ENCODE assay signal across 23 mouse cellular contexts in genomic region chr7:67304937-67305336, GRCm38 (mm10).
DNase-seq lines count a peak whose midpoint lies in the region; ATAC-seq and TF ChIP-seq lines count a peak whose summit lies in the region.
"Had no signal": no experiment of that assay in that cellular context is flagged by ENCODE, and none has a peak within 500 bp of the region (broad histone marks: within the 10 kb centered on the region; RNA-seq: fewer than 3 reads in every experiment).

No protein-coding gene starts in this region.

- H3K27me3 ChIP-seq in heart, embryonic 10.5 days (ENCODE audit: insufficient read depth, poor library complexity, severe bottlenecking), result no peaks in the 10 kb centered on the region
- H3K27me3 ChIP-seq in lung, postnatal 0 days (replicated peaks; ENCODE audit: insufficient read depth, low read length), result no peaks in the 10 kb centered on the region
- H3K27me3 ChIP-seq: embryonic facial prominence, embryonic 12.5 days; forebrain, embryonic 12.5 days; Patski had no signal

- no peak overlapping the region for H3K4me2 ChIP-seq in lung, postnatal 0 days (replicated peaks; ENCODE audit: low read depth, low read length)
- H3K4me2 ChIP-seq: embryonic facial prominence, embryonic 12.5 days; forebrain, embryonic 12.5 days had no signal

- WGBS in heart, embryonic 10.5 days, result 64% methylated on average over 3 of the region's 3 CpGs
- WGBS in lung, postnatal 0 days, result 35% methylated on average over 3 of the region's 3 CpGs

- DNase-seq in heart, adult 11 months, result peak; percentile 73
- no peak for DNase-seq in heart, embryonic 10.5 days (ENCODE audit: low spot score)
- peak; percentile 12 for DNase-seq in lung, postnatal 0 days (ENCODE audit: low spot score)
- no peak for DNase-seq in lung, postnatal 10 days
- DNase-seq in 416B (ENCODE audit: low read depth), result peak; percentile 72
- DNase-seq in induced T-regulatory cell, adult 2 months (ENCODE audit: low read depth), result peak; percentile 29
- no peak for DNase-seq in left cerebral cortex, postnatal 14 days (ENCODE audit: low spot score in 2 of 2)
- DNase-seq: adrenal gland, adult 8-10 months; adrenal gland, postnatal 14 days; adrenal gland, postnatal 36 days; cerebellum, adult 11-12 months; cerebellum, adult 2 months; cerebellum, adult 9-10 months; cerebellum, postnatal 10 days; cerebellum, postnatal 25 days had no signal

- H3K4me3 ChIP-seq in heart, embryonic 10.5 days, result no peak overlapping the region
- H3K4me3 ChIP-seq in lung, postnatal 0 days (ENCODE audit: low read depth, low read length), result no peak overlapping the region
- H3K4me3 ChIP-seq: embryonic facial prominence, embryonic 10.5 days; embryonic facial prominence, embryonic 12.5 days; forebrain, embryonic 12.5 days had no signal

- TF ChIP-seq EP300 in lung, postnatal 0 days (IDR thresholded peaks at IDR 0.05), result no peak

- no peaks in the 10 kb centered on the region for H3K4me1 ChIP-seq in heart, embryonic 10.5 days
- no peaks in the 10 kb centered on the region for H3K4me1 ChIP-seq in lung, postnatal 0 days (ENCODE audit: insufficient read depth, low read depth, low read length)
- H3K4me1 ChIP-seq: embryonic facial prominence, embryonic 10.5 days; embryonic facial prominence, embryonic 12.5 days; forebrain, embryonic 12.5 days had no signal

- no peak overlapping the region for H3K9ac ChIP-seq in lung, postnatal 0 days (replicated peaks; ENCODE audit: low read depth)
- H3K9ac ChIP-seq: embryonic facial prominence, embryonic 12.5 days; forebrain, embryonic 12.5 days had no signal

- ATAC-seq in lung, postnatal 0 days, result no peak
- ATAC-seq: activated CD4-positive, CD25-positive, alpha-beta regulatory T cell, adult 4 months; forebrain, embryonic 14.5 days; forebrain, embryonic 16.5 days; Patski had no signal

- H3K36me3 ChIP-seq in heart, embryonic 10.5 days, result peaks cover 7% of the 10 kb centered on the region; the same call in 1 of the 2 replicates
- H3K36me3 ChIP-seq in lung, postnatal 0 days (ENCODE audit: insufficient read depth, low read length), result no peaks in the 10 kb centered on the region; the same call in 1 of the 2 replicates
- H3K36me3 ChIP-seq: embryonic facial prominence, embryonic 12.5 days had no signal

- H3K9me3 ChIP-seq in heart, embryonic 10.5 days, result no peaks in the 10 kb centered on the region
- H3K9me3 ChIP-seq in lung, postnatal 0 days (ENCODE audit: low read length), result no peaks in the 10 kb centered on the region
- H3K9me3 ChIP-seq: embryonic facial prominence, embryonic 10.5 days; embryonic facial prominence, embryonic 12.5 days; forebrain, embryonic 12.5 days; G1E had no signal

- no peak overlapping the region for H3K27ac ChIP-seq in heart, embryonic 10.5 days
- H3K27ac ChIP-seq in lung, postnatal 0 days (ENCODE audit: low read length), result no peak overlapping the region
- H3K27ac ChIP-seq: embryonic facial prominence, embryonic 10.5 days; embryonic facial prominence, embryonic 12.5 days; forebrain, embryonic 12.5 days had no signal

- intact Hi-C loops in left cerebral cortex, postnatal 14 days (cut with DNase I), result no loop called here

- no peak for TF ChIP-seq CTCF in lung, postnatal 0 days (IDR thresholded peaks at IDR 0.05)

Comparison
In these comparisons a context has a peak if more than half of its experiments do, and no peak if none do; other contexts are left out.
1. DNase-seq: peak in heart, adult 11 months (single experiment), lung, postnatal 0 days (single experiment), 416B (single experiment) and induced T-regulatory cell, adult 2 months (single experiment); none in heart, embryonic 10.5 days (single experiment), lung, postnatal 10 days (single experiment) and left cerebral cortex, postnatal 14 days (0 of 2).